Mouse (Mus musculus) forebrain, embryonic 16.5 days (tissue): ENCODE measurements around the gene Gpc2. TPM values are rescaled to one million over a fixed set of nuclear protein-coding genes. Genes with fewer than 3 reads are reported as not detected.

Experiments used
- ATAC-seq: fragments of 200-750 bp; cut with Nextera tagmentation; 2 replicates; pipeline ENCODE4 v1.8.0; 2017; ENCODE audit warnings: mild to moderate bottlenecking, moderate library complexity
- H3K27ac ChIP-seq: fragments of 300-500 bp; sonication (generic); 2 replicates; pipeline ENCODE4 v1.5.1; 2014; ENCODE audit warnings: low read length, control low read depth
- H3K27me3 ChIP-seq: fragments of 300-500 bp; sonication (generic); replicated peaks from 2 replicates; pipeline ENCODE4 v1.6.1; 2014; ENCODE audit warnings: low read length; ENCODE audit not compliant: control insufficient read depth, insufficient read depth
- H3K36me3 ChIP-seq: fragments of 300-500 bp; sonication (generic); 2 replicates; pipeline ENCODE4 v1.6.1; 2014; ENCODE audit not compliant: control insufficient read depth, insufficient read depth
- H3K4me1 ChIP-seq: fragments of 300-500 bp; sonication (generic); replicated peaks from 2 replicates; pipeline ENCODE4 v1.6.1; 2014; ENCODE audit warnings: low read length; ENCODE audit not compliant: control insufficient read depth, insufficient read depth
- H3K4me2 ChIP-seq: fragments of 300-500 bp; sonication (generic); 2 replicates; pipeline ENCODE4 v1.6.1; 2014; ENCODE audit warnings: mild to moderate bottlenecking, low read length, control low read depth
- H3K4me3 ChIP-seq: fragments of 300-500 bp; sonication (generic); replicated peaks from 2 replicates; pipeline ENCODE4 v1.5.1; 2014; ENCODE audit warnings: mild to moderate bottlenecking, low read length, control low read depth
- H3K9ac ChIP-seq: fragments of 300-500 bp; sonication (generic); replicated peaks from 2 replicates; pipeline ENCODE4 v1.6.1; 2014; ENCODE audit warnings: low read depth, low read length, control low read depth
- H3K9me3 ChIP-seq: fragments of 300-500 bp; sonication (generic); 2 replicates; pipeline ENCODE4 v1.6.1; 2016; ENCODE audit warnings: low read length; ENCODE audit not compliant: control insufficient read depth
- WGBS: fragments of 180-500 bp; shearing (Covaris S2); extraction: QIAGEN DNeasy Blood & Tissue Kit; methylation state at CpG from one replicate; pipeline ENCODE4 v1.1.7; 2014; 5-methylcytosine and 5-hydroxymethylcytosine counted together
- polyA plus RNA-seq: library from polyadenylated mRNA; unstranded; fragments of >200 nt; fragmentation: Nextera tagmentation; extraction: Ambion mirVana; gene quantifications from 2 replicates; pipeline ENCODE4 v1.2.1, GENCODE M21; 2015

Gpc2 gene
- polyA plus RNA-seq, 1 experiment from 2014 or later: 245 TPM

DNA sequence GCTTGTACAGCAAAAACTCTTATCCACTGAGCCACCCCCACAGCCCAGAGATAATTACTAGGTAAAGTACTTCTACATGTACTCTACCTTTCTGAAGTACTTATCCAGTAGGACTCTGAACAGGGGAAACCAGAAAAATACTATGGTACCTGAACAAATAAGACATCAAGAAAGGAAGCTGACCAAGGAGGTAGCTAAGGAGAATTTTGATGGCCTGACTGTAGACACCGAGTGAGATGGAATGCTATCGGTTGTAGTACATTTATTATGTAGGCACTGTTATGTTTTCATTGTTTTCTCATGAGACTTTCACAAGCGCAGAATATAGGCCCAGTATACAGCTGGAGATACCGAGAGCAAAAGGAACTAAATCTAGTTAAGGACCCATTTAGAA is 22.2 kb downstream of the Gpc2 start:
- ATAC-seq: no peak
- peaks cover 14% of the 10 kb centered on the region for H3K4me1 ChIP-seq
- H3K9ac ChIP-seq: no peak overlapping the region
- H3K27ac ChIP-seq: no peak overlapping the region
- 93% methylated on average over 4 of the region's 4 CpGs for WGBS
- H3K27me3 ChIP-seq: no peaks in the 10 kb centered on the region
- H3K36me3 ChIP-seq: peaks cover 17% of the 10 kb centered on the region
- no peak overlapping the region for H3K4me3 ChIP-seq
- H3K4me2 ChIP-seq: no peak overlapping the region
- H3K9me3 ChIP-seq: no peaks in the 10 kb centered on the region

DNA sequence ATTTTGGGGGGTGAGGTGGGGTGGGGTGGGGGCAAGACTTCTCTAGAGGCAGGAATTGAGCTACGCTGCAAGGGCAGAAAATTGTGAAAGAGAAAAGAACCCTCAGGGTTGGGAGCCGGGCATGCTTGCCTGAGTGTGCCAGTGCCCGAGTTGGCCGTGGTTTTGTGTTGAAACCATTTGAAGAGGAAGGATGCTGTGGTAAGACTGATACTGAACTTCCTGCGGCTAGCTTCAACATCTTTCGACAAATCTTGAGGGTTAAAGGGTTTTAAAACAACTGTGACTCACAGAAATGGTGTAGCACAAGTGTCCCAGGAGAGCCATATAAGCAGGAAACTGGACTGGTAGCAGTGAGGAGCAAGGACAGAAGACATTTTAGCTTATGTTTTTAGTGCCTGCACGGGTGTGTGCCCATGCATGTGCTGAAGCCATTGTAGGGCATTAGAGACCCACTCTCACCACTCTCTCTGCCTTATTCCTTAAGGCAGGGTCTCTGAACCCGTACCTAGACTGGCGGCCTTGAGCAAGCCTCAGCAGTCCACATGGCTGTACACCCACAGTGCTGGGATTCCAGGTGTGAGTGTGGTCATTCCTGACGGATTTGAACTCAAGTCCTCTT is 22.7 kb downstream of the Gpc2 start:
- Histone ChIP-seq H3K9ac (no peak overlapping the region), H3K27ac (no peak overlapping the region), H3K27me3 (no peaks in the 10 kb centered on the region), H3K4me1 (peaks cover 10% of the 10 kb centered on the region), H3K36me3 (peaks cover 17% of the 10 kb centered on the region), H3K4me3 (no peak overlapping the region), H3K9me3 (no peaks in the 10 kb centered on the region), H3K4me2 (no peak overlapping the region)
- ATAC-seq: no peak
- WGBS: 91% methylated on average over 10 of the region's 10 CpGs

DNA sequence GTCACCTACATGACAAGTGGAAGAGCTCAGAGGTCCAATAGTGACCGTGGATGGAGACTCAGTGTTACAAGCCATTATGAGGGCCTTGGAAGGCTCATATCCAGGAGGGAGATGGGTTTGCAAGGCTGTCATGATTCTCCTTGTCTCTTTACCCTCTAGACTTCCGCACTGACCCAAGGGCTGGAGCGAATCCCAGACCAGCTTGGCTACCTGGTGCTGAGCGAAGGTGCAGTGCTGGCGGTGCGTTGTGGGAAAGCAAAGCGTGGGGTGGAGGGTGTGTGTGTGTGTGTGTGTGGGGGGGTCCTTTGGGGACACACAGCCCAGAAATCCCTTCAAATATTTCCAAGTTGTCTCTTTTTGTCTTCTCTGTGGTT is 23.7 kb downstream of the Gpc2 start:
- H3K27ac ChIP-seq: peak overlapping the region; percentile 72
- H3K9ac ChIP-seq: peak overlapping the region; percentile 62
- H3K4me1 ChIP-seq: peaks cover 10% of the 10 kb centered on the region
- H3K4me3 ChIP-seq: peak overlapping the region; percentile 76
- 16% methylated on average over 7 of the region's 7 CpGs for WGBS
- H3K27me3 ChIP-seq: no peaks in the 10 kb centered on the region
- H3K9me3 ChIP-seq: no peaks in the 10 kb centered on the region
- peak overlapping the region; percentile 93 for H3K4me2 ChIP-seq
- peaks cover 14% of the 10 kb centered on the region; the same call in 1 of the 2 replicates for H3K36me3 ChIP-seq
- ATAC-seq: no peak

- peaks cover 10% of the 10 kb centered on the region for H3K4me1 ChIP-seq
- peaks cover 14% of the 10 kb centered on the region; the same call in 1 of the 2 replicates for H3K36me3 ChIP-seq
- no peaks in the 10 kb centered on the region for H3K9me3 ChIP-seq
- peak within 1 kb of the TSS; percentile 93 for H3K4me2 ChIP-seq
- H3K4me3 ChIP-seq: peak within 1 kb of the TSS; percentile 76
- H3K27ac ChIP-seq: peak within 1 kb of the TSS; percentile 72
- H3K9ac ChIP-seq: peak within 1 kb of the TSS; percentile 62
- peak; percentile 100 for ATAC-seq
- under 1% methylated on average over 38 of the region's 38 CpGs for whole genome bisulfite sequencing
- H3K27me3 ChIP-seq: no peaks in the 10 kb centered on the region
These were observed 24.3 kb downstream of the Gpc2 start, which contains the start of gene Lamtor4 for GRCm38 (mm10) chr5:138255353-138256093. Lamtor4 (plus strand) TSS chr5:138255482.

- Histone ChIP-seq H3K4me2 (no peak overlapping the region), H3K9ac (no peak overlapping the region), H3K9me3 (no peaks in the 10 kb centered on the region), H3K36me3 (no peaks in the 10 kb centered on the region), H3K27ac (no peak overlapping the region), H3K4me3 (no peak overlapping the region), H3K4me1 (peaks cover 10% of the 10 kb centered on the region), H3K27me3 (no peaks in the 10 kb centered on the region)
- WGBS: 94% methylated on average over 3 of the region's 3 CpGs
- no peak for ATAC-seq
These were observed 26.7 kb downstream of the Gpc2 start for GRCm38 (mm10) chr5:138253061-138253460.

GRCm38 (mm10) chr5:138251144-138251543 is 28.7 kb downstream of the Gpc2 start:
- Histone ChIP-seq H3K9ac (no peak overlapping the region), H3K4me2 (no peak overlapping the region), H3K9me3 (no peaks in the 10 kb centered on the region), H3K4me3 (no peak overlapping the region), H3K27ac (no peak overlapping the region), H3K36me3 (no peaks in the 10 kb centered on the region), H3K4me1 (peaks cover 6% of the 10 kb centered on the region), H3K27me3 (no peaks in the 10 kb centered on the region)
- WGBS: 85% methylated on average over 12 of the region's 12 CpGs
- ATAC-seq: no peak

GRCm38 (mm10) chr5:138241511-138241910 is 38.3 kb downstream of the Gpc2 start:
- Histone ChIP-seq H3K4me1 (no peaks in the 10 kb centered on the region), H3K27ac (no peak overlapping the region), H3K36me3 (no peaks in the 10 kb centered on the region), H3K4me3 (no peak overlapping the region), H3K9me3 (no peaks in the 10 kb centered on the region), H3K4me2 (no peak overlapping the region), H3K9ac (no peak overlapping the region), H3K27me3 (no peaks in the 10 kb centered on the region)
- 56% methylated on average over 2 of the region's 2 CpGs for WGBS
- no peak for ATAC-seq

DNA sequence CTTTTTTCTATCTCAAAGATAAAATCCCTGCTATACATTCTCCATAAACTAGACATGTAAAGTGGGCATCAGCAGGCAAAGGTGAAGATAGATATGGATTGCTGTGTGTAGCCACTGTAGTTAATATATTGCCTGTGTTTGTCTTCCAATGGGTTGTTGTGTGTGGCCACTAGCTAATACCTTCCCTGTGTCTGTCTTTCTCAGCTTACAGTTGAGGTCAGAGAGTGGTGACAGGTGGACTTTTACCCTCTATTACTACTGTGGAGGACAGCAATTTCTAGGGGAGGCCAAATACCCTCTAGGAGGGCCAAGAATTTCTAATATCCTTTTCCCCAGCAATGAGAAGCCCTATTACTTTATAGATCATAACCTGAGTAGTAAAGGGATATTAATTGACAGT is 45.6 kb downstream of the Gpc2 start:
- no peak overlapping the region for H3K4me3 ChIP-seq
- no peak for ATAC-seq
- no peaks in the 10 kb centered on the region for H3K27me3 ChIP-seq
- H3K36me3 ChIP-seq: no peaks in the 10 kb centered on the region
- no peak overlapping the region for H3K4me2 ChIP-seq
- no peaks in the 10 kb centered on the region for H3K4me1 ChIP-seq
- no peak overlapping the region for H3K9ac ChIP-seq
- no peak overlapping the region for H3K27ac ChIP-seq
- H3K9me3 ChIP-seq: no peaks in the 10 kb centered on the region

DNA sequence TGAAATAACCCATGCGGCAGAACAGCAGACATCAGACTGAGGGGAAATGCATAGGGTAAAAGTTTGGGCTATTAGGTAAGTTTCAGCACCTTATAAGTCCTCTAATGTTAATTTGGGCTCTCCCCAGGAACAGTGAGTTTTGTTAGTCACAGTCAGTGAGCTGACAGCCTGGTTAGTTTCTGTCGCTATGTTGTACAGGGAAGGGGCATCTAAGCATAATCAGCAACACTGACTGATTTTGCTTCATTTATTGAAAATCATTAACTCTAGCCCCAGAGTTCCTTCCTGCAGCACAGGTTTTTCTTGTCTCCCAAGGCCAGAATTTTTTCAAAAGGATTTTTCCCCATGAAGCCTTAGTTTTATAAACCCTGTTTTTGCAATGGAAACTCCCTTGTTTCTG is 46.0 kb downstream of the Gpc2 start:
- no peaks in the 10 kb centered on the region for H3K4me1 ChIP-seq
- 73% methylated on average over 2 of the region's 2 CpGs for WGBS
- no peaks in the 10 kb centered on the region for H3K9me3 ChIP-seq
- no peak for ATAC-seq
- no peak overlapping the region for H3K4me3 ChIP-seq
- no peaks in the 10 kb centered on the region for H3K36me3 ChIP-seq
- H3K4me2 ChIP-seq: no peak overlapping the region
- no peak overlapping the region for H3K27ac ChIP-seq
- no peaks in the 10 kb centered on the region for H3K27me3 ChIP-seq
- no peak overlapping the region for H3K9ac ChIP-seq
